Mouse (Mus musculus) hindbrain, embryonic 13.5 days (tissue): ENCODE measurements around the gene Agtrap. TPM values are rescaled to one million over a fixed set of nuclear protein-coding genes. Genes with fewer than 3 reads are reported as not detected.

Experiments used
- ATAC-seq: fragments of 200-750 bp; cut with Nextera tagmentation; 2 replicates; pipeline ENCODE4 v1.8.0; 2017; ENCODE audit warnings: moderate TSS enrichment; ENCODE audit not compliant: low FRiP score
- H3K27ac ChIP-seq: fragments of 300-500 bp; sonication (generic); 2 replicates; pipeline ENCODE4 v1.5.1; 2015; ENCODE audit warnings: inconsistent platforms, mild to moderate bottlenecking, moderate library complexity
- H3K27me3 ChIP-seq: fragments of 300-500 bp; sonication (generic); 2 replicates; pipeline ENCODE4 v1.6.1; 2015; ENCODE audit warnings: mild to moderate bottlenecking, inconsistent platforms
- H3K36me3 ChIP-seq: fragments of 300-500 bp; sonication (generic); 2 replicates; pipeline ENCODE4 v1.6.1; 2015; ENCODE audit warnings: mild to moderate bottlenecking, inconsistent platforms
- H3K4me1 ChIP-seq: fragments of 300-500 bp; sonication (generic); replicated peaks from 2 replicates; pipeline ENCODE4 v1.6.1; 2015; ENCODE audit warnings: inconsistent platforms
- H3K4me2 ChIP-seq: fragments of 300-500 bp; sonication (generic); 2 replicates; pipeline ENCODE4 v1.6.1; 2015; ENCODE audit warnings: inconsistent platforms, mild to moderate bottlenecking, moderate library complexity
- H3K4me3 ChIP-seq: fragments of 300-500 bp; sonication (generic); 2 replicates; pipeline ENCODE4 v1.5.1; 2015; ENCODE audit warnings: mild to moderate bottlenecking, inconsistent platforms
- H3K9ac ChIP-seq: fragments of 300-500 bp; sonication (generic); 2 replicates; pipeline ENCODE4 v1.6.1; 2015; ENCODE audit warnings: mild to moderate bottlenecking, inconsistent platforms
- H3K9me3 ChIP-seq: fragments of 300-500 bp; sonication (generic); 2 replicates; pipeline ENCODE4 v1.6.1; 2016; ENCODE audit warnings: inconsistent platforms
- WGBS: fragments of 180-500 bp; shearing (Covaris S2); methylation state at CpG from one replicate; pipeline ENCODE4 v1.1.7; 2015; 5-methylcytosine and 5-hydroxymethylcytosine counted together
- polyA plus RNA-seq: library from polyadenylated mRNA; unstranded; fragments of >200 nt; fragmentation: Nextera tagmentation; extraction: Ambion mirVana; gene quantifications from 2 replicates; pipeline ENCODE4 v1.2.1, GENCODE M21; 2015

Agtrap gene
- polyA plus RNA-seq, 1 experiment from 2014 or later, result 7.6 TPM

GRCm38 (mm10) chr4:148067346-148067745, 20.5 kb downstream of the Agtrap start:
- 83% methylated on average over 8 of the region's 8 CpGs for WGBS
- no peaks in the 10 kb centered on the region for H3K9me3 ChIP-seq
- H3K27ac ChIP-seq, result no peak overlapping the region
- no peak overlapping the region for H3K9ac ChIP-seq
- 0 out of 2 replicates have a peak, but pooled peaks cover 4% of the 10 kb centered on the region for H3K27me3 ChIP-seq
- H3K4me3 ChIP-seq, result no peak overlapping the region
- H3K36me3 ChIP-seq, result no peaks in the 10 kb centered on the region
- H3K4me2 ChIP-seq, result no peak overlapping the region
- H3K4me1 ChIP-seq, result peaks cover 7% of the 10 kb centered on the region; the same call in 1 of the 2 replicates
- ATAC-seq, result no peak

DNA sequence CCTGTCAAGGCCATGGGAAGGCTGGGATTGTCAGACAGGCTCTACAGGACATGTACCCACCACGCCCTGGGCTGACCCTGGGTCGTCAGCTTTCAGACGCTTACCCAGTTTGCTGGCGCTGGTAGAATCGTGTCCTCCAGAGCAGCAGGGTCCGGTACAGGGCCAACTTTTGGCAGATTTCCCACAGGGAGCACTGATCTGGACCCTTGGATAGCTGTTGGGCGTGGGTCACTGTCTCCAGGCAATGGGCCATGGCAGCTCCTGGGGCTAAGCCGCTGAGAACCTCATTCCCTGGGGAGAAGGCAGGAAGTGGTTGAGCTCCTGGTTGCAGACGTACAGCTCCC, 21.5 kb downstream of the Agtrap start:
- no peak for ATAC-seq
- no peaks in the 10 kb centered on the region for H3K9me3 ChIP-seq
- H3K36me3 ChIP-seq, result no peaks in the 10 kb centered on the region
- no peak overlapping the region for H3K4me3 ChIP-seq
- peaks cover 7% of the 10 kb centered on the region; the same call in 1 of the 2 replicates for H3K4me1 ChIP-seq
- H3K9ac ChIP-seq, result no peak overlapping the region
- H3K27ac ChIP-seq, result no peak overlapping the region
- 0 out of 2 replicates have a peak, but pooled peaks cover 4% of the 10 kb centered on the region for H3K27me3 ChIP-seq
- no peak overlapping the region for H3K4me2 ChIP-seq
- 36% methylated on average over 9 of the region's 9 CpGs for whole genome bisulfite sequencing

DNA sequence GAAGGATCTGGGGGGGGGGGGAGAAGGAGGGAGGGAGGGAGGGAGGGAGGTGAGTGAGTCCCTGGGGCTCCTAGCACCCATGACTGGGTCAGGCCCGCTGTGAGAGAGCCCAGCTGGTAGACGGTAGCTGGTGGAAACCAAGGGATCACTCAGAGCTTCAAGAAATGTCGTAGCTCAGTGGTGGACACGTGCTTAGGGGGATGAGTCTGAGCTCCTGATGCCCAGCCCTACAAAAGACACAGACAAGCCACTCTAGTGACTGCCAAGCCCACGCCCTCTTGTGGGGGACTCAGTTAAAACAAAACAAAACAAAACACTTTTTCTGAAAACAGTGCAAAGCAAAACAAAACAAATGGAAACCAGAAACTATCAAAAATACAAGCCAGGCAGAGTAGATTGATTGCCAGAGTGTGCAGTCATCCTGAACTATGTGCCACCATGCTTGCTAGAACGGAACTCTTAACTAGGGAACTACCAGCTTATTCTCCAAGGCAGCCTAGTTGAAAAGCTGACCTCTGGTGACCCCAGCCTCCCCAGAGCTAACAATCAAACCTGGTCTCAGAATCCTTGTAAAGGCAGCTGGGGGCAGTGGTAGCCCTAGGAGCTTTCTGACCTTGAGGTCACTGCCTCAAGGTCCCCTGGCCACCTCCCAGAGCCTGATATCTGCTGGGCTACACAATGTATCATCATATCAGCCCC, 22.0 kb downstream of the Agtrap start:
- Histone ChIP-seq H3K4me2 (no peak overlapping the region), H3K9me3 (no peaks in the 10 kb centered on the region), H3K4me1 (peaks cover 7% of the 10 kb centered on the region; the same call in 1 of the 2 replicates), H3K36me3 (no peaks in the 10 kb centered on the region), H3K27ac (no peak overlapping the region), H3K4me3 (no peak overlapping the region), H3K27me3 (0 out of 2 replicates have a peak, but pooled peaks cover 4% of the 10 kb centered on the region), H3K9ac (no peak overlapping the region)
- WGBS, result 15% methylated on average over 5 of the region's 6 CpGs
- no peak for ATAC-seq

GRCm38 (mm10) chr4:148061086-148061480, 26.7 kb downstream of the Agtrap start:
- Histone ChIP-seq H3K9me3 (no peaks in the 10 kb centered on the region), H3K36me3 (peaks cover 32% of the 10 kb centered on the region), H3K4me1 (no peaks in the 10 kb centered on the region), H3K27me3 (0 out of 2 replicates have a peak, but pooled peaks cover 4% of the 10 kb centered on the region), H3K9ac (no peak overlapping the region), H3K4me2 (no peak overlapping the region), H3K4me3 (no peak overlapping the region), H3K27ac (no peak overlapping the region)
- WGBS, result 93% methylated on average over 9 of the region's 9 CpGs
- no peak for ATAC-seq

DNA sequence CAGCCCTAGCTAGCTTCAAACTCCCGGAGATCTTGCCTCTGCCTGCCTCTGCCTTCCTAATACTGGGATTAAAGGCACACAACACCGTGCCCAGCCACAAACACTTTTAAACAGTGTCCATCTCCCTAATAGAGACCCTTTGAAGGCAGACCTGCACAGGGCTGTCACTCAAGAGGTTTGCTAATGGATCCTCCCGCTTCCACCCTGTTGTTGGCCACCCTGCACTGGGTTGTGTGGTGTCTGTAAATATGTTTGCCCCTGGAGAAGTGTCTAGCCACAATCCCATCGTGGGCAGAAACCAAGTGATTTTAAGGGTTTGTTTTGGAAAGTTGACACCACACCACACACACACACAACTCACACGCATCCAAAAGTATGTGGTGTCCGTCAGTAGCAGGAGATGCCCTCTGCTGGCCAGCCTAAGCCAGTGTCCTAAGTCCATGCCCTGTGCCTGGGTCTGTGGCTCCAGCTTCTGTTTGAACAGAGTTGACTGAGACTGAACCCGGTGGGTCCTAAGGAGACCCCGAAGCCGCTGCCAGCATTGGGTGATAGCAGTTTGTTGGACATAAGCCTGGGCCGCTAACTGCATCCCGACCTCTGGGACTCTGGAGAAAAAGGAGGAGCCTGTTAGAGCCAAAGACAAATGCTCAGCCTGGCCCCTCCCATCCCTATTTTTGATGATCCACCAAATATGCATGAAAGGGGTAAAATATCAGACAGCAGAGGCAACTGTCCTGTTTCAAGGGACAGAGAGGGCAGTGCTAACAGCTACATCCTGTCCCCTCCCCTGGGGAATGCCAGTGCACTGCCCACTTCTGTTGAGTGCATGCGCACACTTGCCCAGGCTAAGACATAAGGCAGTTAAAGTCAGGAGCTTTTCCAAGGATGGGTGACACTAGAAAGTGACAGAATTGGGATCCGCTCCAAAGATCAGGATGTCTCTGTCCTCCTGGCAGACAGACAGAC, 27.4 kb downstream of the Agtrap start:
- Histone ChIP-seq H3K36me3 (peaks cover 39% of the 10 kb centered on the region), H3K27me3 (0 out of 2 replicates have a peak, but pooled peaks cover 4% of the 10 kb centered on the region), H3K9ac (no peak overlapping the region), H3K4me3 (no peak overlapping the region), H3K9me3 (no peaks in the 10 kb centered on the region), H3K4me2 (no peak overlapping the region), H3K4me1 (no peaks in the 10 kb centered on the region), H3K27ac (no peak overlapping the region)
- ATAC-seq, result peak; percentile 27; the same call in 1 of the 2 replicates
- 55% methylated on average over 13 of the region's 13 CpGs for WGBS

DNA sequence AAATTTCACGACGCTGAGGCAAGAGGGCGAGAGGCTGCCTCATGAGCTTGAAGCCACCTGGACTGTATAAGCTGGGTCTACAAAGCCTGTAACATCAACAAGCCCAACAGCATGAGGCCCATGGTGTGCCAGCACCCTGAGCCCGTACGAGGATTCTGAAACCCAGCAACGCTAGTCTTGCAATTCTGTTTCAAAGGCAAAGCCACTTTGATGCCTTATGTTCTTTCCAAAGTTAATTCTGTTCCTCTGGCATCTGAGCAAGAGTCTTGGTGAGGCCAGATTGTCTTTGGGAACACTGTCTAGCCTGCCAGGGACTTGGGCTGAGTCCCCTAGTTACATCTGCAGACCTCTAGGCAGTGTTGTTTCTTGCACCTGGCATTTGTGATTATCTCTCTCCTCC, 28.8 kb downstream of the Agtrap start:
- Histone ChIP-seq H3K9me3 (no peaks in the 10 kb centered on the region), H3K9ac (no peak overlapping the region), H3K27me3 (no peaks in the 10 kb centered on the region), H3K4me3 (no peak overlapping the region), H3K4me2 (no peak overlapping the region), H3K36me3 (peaks cover 53% of the 10 kb centered on the region), H3K27ac (no peak overlapping the region), H3K4me1 (no peaks in the 10 kb centered on the region)
- no peak for ATAC-seq
- WGBS, result 93% methylated on average over 6 of the region's 6 CpGs

DNA sequence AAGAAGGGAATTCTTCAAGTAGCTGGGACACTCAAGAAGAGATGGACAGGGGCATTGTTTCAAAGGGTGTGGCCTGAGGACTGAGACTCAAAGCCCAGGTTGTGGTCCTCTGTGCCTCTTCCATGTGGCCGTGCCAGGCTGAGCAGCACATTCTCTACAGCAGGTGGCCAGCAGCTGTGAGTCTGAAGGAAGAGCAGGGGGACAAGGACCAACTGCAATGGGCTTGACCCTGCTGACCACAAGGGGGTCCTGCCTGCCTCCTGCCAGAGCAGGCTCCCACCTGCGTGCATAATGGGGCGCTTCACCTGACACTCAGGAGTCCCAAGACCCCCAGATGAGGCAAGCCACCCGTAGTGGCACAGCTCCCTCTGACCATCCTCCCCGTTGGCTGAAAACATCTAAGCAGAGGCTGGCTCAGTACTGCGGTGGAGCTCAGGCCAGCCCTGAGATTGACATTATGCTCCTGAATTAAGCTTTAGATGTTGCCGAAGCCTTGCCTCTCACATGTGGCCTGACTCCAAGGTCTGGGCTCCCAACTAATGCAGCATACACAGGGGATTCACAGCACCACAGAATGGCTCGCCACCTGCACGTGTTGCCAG, 29.5 kb downstream of the Agtrap start:
- Histone ChIP-seq H3K27me3 (no peaks in the 10 kb centered on the region), H3K4me3 (no peak overlapping the region), H3K9ac (no peak overlapping the region), H3K36me3 (peaks cover 60% of the 10 kb centered on the region), H3K9me3 (no peaks in the 10 kb centered on the region), H3K4me2 (no peak overlapping the region), H3K4me1 (no peaks in the 10 kb centered on the region), H3K27ac (no peak overlapping the region)
- ATAC-seq, result no peak
- WGBS, result 94% methylated on average over 9 of the region's 9 CpGs

GRCm38 (mm10) chr4:148057661-148058209, 30.1 kb downstream of the Agtrap start:
- Histone ChIP-seq H3K9me3 (no peaks in the 10 kb centered on the region), H3K36me3 (peaks cover 65% of the 10 kb centered on the region), H3K4me1 (no peaks in the 10 kb centered on the region), H3K4me2 (no peak overlapping the region), H3K9ac (0 out of 2 replicates have a peak overlapping the region, but pooled peaks have one; percentile 24), H3K27ac (no peak overlapping the region), H3K4me3 (no peak overlapping the region), H3K27me3 (no peaks in the 10 kb centered on the region)
- 66% methylated on average over 5 of the region's 5 CpGs for WGBS
- no peak for ATAC-seq

DNA sequence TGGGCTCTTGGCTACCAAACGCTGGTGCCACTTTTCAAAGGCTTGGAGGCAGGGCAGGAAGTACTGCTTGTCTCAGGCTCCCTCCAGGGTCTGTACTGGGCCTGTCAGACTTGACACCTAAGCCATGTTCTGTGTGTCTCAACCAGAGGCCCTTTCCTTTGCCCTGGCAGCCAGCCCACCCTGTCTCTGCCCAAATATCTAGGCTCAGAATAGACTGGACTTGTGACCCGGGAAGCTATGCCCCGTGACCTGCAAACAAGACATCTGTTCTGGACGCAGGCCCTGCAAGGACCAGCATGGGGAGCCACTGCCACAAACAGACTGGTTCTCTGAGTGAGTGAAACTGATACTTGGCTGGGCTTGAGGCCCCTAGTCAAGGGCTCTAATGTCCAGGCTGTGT, 31.0 kb downstream of the Agtrap start:
- no peaks in the 10 kb centered on the region for H3K9me3 ChIP-seq
- no peak overlapping the region for H3K27ac ChIP-seq
- H3K27me3 ChIP-seq, result no peaks in the 10 kb centered on the region
- H3K4me2 ChIP-seq, result no peak overlapping the region
- H3K9ac ChIP-seq, result 0 out of 2 replicates have a peak overlapping the region, but pooled peaks have one; percentile 24
- no peak overlapping the region for H3K4me3 ChIP-seq
- peaks cover 75% of the 10 kb centered on the region for H3K36me3 ChIP-seq
- WGBS, result 83% methylated on average over 4 of the region's 4 CpGs
- no peaks in the 10 kb centered on the region for H3K4me1 ChIP-seq
- ATAC-seq, result no peak

GRCm38 (mm10) chr4:148056246-148056645, 31.6 kb downstream of the Agtrap start:
- Histone ChIP-seq H3K27ac (no peak overlapping the region), H3K36me3 (peaks cover 80% of the 10 kb centered on the region), H3K4me2 (no peak overlapping the region), H3K4me1 (no peaks in the 10 kb centered on the region), H3K9me3 (no peaks in the 10 kb centered on the region), H3K4me3 (no peak overlapping the region), H3K9ac (no peak overlapping the region), H3K27me3 (no peaks in the 10 kb centered on the region)
- WGBS, result 91% methylated on average over 7 of the region's 7 CpGs
- no peak for ATAC-seq

DNA sequence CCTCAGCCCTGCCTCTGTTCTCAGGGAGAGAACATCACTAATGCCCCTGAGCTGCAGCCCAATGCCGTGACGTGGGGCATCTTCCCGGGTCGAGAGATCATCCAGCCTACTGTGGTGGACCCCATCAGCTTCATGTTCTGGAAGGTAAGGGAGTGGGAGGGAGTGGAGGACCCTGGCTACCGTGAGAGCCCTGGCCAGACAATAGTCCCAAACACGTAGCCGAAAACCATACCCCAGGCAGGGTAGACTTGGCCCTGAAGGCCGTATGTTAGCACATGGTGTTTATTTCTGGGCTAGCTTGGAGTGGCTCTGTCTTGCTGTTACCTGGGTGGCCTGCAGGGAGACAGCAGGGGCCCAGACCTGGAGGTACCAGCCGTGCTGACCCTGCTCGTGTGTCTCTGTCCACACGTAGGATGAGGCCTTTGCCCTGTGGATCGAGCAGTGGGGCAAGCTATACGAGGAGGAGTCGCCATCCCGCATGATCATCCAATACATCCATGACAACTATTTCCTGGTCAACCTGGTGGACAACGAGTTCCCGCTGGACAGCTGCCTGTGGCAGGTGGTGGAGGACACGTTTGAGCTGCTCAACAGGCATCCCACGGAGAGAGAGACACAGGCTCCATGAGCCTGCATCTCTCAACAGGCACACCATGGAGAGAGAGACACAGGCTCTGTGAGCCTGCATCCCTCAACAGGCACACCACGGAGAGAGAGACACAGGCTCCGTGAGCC, 32.7 kb downstream of the Agtrap start:
- H3K27ac ChIP-seq, result no peak overlapping the region

More for the DNA sequence above, 32.7 kb downstream of the Agtrap start:
- H3K9me3 ChIP-seq, result no peaks in the 10 kb centered on the region
- H3K4me1 ChIP-seq, result no peaks in the 10 kb centered on the region
- 94% methylated on average over 21 of the region's 21 CpGs for WGBS
- peaks cover 91% of the 10 kb centered on the region for H3K36me3 ChIP-seq
- ATAC-seq, result no peak
- no peak overlapping the region for H3K4me2 ChIP-seq
- H3K4me3 ChIP-seq, result no peak overlapping the region
- no peaks in the 10 kb centered on the region for H3K27me3 ChIP-seq
- no peak overlapping the region for H3K9ac ChIP-seq
